Mouse (Mus musculus) gastrocnemius, postnatal 14 days (tissue): ENCODE data around the gene Ptov1. TPM values are rescaled to one million over a fixed set of nuclear protein-coding genes. Genes with fewer than 3 reads are reported as not detected.

Experiments used
- DNase-seq: peaks from one replicate; pipeline ENCODE4 v3.0.0; 2021; ENCODE audit warnings: mixed read lengths
- intact Hi-C: fragments of 180-260 bp; cut with DNase I; formaldehyde crosslinking; loops from one replicate; pipeline ENCODE4 v1.15.1; 2025; ENCODE audit warnings: low total_unique reads
- total RNA-seq, 2 experiments: library from RNA; stranded (reverse); gene quantifications; 2 replicates each; pipeline ENCODE4 v1.2.3; 2021

Gene Ptov1
- total RNA-seq, 2 experiments from 2014 or later, result 161 to 167 TPM

DNA sequence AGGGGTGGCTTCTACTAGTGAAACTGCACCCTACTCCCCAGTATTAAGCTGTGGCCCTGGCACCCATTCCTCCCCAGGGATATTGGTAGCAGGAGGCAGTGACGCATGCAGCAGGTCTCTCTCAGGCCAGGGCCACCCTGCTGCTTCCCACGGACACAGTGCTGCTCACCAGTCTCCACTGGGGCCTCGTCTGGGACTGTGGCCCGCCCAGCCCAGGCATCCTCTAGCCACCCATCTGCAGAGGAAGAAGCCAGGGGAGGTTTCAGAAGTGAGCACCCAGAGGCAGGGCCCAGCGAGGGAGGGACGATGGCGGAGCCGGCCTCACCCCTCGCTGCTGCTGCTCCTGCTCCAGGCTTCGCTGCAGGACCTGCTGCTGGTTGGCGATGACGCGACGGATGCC lies 6.4 kb downstream of the Ptov1 start:
- DNase-seq, result no peak
- intact Hi-C loops, result no loop called here

DNA sequence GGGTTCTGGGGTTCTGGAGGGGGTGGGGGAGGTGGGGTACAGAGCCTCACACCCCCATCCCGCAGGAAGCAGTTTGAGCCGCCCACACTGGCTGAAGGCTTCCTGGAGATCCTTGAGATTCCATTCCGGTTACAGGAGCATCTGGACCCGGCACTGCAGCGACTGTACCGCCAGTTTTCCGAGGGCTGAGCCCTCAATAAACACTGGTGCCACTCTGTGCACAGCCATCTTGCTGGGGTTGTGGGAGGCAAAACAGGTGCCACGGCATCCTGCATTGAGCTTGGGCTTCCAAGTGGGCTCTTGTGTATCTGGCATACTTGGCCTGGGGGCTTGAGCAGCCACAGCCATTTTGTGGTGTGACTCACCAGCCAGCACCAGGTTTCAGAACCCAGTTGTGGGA lies 7.2 kb downstream of the Ptov1 start:
- no peak for DNase-seq
- intact Hi-C loops, result no loop called here

DNA sequence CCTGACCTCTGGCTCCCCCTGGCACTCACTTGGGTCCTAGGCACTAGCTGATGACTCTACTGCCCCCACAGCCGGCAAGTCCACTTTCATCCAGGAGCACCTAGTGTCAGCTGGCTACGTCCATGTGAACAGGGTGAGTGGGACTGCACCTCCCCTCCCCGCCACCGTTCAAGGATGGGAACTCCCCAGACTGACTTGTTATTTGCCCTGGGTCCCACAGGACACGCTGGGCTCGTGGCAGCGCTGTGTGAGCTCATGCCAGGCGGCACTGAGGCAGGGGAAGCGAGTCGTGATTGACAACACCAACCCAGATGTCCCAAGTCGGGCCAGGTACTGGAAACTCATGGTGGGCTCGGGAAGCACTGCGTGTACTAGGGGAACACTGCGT lies 8.2 kb downstream of the Ptov1 start:
- intact Hi-C loops, result no loop called here

DNA sequence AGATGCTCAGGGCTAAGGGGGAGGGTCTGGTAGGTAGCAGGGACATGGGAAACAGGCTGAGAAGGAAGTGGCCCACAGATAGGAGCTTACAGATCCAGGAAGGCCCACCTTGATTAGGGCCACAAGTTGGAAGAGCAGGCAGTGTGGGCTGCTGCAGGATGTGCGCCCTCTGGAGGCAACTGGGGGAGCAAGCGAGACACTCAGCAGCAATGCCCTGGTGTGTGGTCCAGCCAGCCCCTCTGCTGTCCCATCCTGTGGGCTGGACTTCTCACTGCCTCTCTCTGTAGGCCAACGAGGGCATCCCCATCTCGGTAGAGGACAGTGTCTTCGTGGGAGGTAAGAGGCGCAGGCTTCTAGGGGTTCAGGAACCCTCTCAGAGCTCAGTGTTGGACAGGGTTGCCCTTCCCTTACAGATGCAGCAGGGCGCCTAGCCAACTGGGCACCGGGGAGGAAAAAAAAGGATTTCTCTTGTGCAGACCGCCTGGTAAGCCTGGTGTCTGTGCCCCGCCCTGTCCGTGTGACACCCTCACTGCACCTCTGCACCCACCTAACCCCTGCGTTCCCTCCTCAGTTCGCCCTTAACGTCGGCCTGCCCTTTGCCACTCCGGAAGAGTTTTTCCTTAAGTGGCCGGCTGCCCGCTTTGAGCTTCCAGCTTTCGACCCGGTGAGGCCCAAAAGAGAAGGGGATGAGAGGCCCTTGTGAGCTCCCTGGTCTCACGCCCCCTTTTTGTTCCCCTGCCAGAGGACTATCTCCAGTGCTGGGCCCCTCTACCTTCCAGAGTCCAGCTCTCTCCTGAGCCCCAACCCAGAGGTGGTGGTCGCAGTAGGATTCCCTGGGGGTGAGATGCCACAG lies 8.8 kb downstream of the Ptov1 start:
- DNase-seq, result peak; percentile 79
- intact Hi-C loops, result no loop called here

More for the DNA sequence above, 8.2 kb downstream of the Ptov1 start:
- DNase-seq, result no peak

DNA sequence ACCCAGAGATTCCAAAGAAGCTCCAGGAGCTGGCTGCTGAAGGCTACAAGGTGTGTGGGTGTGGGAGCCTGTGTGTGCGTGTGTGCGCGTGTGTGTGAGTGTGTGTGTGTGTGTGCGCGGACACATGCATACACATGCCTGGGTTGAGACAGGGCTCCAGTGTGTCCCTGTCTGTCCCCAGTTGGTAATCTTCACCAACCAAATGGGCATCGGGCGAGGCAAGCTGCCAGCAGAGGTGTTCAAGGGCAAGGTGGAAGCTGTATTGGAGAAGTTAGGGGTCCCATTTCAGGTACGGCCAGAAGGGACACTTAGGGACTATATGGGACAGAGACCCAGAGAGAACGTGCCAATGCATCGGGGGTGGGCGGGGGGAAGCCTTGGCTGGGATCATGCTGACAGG lies 9.7 kb downstream of the Ptov1 start:
- no peak for DNase-seq
- intact Hi-C loops, result no loop called here

DNA sequence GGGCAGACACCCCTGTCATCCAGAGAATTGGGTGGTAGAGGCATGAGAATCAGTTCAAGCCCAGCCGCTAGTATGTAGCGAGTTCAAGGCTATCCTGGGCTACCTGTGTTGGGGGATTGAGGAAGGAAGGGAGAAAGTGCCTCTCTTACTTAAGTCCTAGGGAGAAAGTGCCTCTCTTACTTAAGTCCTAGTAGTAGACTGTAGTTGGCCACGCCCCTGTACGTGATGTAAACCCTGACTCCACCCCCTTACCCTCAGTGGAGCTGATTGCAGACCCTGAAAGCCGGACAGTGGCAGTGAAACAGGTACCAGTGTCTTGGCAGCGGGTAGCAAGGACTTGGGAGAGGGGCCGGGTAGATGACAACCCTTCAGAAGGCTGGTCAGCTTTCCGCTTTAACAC lies 11.7 kb downstream of the Ptov1 start:
- no peak for DNase-seq
- intact Hi-C loops, result no loop called here

DNA sequence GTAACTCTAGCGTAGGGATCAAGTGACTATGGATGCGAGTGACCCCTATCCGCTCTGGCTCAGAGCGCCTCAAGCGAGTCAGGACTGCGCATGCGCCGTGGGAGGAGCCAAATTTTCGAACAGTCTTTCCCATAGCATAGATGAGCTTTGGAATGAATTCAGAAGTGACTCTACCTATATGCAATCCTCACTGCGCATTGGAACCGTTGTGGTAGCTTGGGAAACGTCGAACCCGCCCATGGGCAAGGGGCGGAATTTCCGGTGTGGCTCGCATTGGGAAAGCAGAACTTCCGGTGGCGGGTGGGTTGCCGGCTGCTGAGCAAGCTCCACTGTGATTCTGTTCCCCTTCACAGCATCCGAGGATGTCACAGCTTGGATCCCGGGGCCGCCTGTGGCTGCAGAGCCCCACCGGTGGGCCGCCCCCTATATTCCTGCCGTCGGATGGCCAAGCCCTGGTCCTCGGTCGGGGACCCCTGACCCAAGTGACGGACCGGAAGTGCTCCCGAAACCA lies 12.5 kb downstream of the Ptov1 start, which contains the start of gene Pnkp:
Gene Pnkp (plus strand): TSS at position 98 of the 511 bp plus-strand sequence.
- intact Hi-C loops, result no loop called here
- peak; percentile 85 for DNase-seq

DNA sequence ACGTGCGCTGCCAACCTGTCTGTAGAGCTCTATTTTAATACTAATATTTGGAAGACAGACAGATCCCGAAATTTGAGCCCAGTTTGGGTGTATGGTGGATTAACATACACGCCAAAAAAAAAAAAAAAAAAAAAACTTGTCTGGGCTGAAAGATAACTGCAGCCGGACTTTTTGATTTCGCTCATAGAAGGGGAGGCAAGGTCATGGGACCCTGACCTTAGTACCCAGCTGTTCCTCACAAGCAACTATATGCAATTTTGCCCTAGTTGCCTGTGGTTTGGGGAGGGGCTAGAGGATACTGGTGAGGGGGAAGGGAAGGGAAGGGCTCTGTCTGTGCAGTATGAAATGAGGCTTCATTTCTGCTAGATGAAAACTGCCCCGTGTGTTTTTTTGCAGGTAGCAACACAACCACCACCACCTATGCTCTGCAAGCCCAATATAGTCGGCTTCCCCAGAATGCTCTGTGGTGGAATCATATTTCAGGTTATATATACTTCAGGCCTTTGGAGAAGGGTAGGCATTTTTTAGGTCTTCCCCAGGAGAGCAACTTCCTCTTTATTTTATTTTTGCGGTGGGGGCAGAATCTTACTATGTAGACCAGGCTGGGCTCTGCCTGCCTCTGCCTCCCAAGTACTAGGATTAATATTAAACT lies 13.2 kb downstream of the Ptov1 start:
- intact Hi-C loops, result no loop called here

DNA sequence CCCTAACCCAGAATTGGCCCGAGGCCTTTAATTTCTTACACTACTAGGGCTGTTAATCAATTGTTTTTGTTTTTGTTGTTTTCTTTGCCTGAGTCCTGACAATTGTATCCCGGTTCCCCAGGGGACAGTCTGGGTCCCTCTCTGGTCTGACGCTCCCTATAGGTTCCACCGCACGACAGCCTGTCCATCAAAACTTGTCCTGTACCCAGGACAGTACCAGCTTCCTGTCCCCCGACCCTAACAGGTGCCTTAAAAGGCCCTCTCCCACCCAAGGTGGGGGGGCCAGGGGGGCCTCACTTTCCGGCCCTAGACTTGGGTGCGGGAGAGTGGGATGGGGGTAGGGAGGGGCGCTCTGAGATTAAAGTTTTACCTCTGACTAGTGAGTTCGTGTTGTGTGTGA lies 14.6 kb downstream of the Ptov1 start:
- DNase-seq, result no peak
- intact Hi-C loops, result no loop called here

More for the DNA sequence above, 13.2 kb downstream of the Ptov1 start:
- no peak for DNase-seq

DNA sequence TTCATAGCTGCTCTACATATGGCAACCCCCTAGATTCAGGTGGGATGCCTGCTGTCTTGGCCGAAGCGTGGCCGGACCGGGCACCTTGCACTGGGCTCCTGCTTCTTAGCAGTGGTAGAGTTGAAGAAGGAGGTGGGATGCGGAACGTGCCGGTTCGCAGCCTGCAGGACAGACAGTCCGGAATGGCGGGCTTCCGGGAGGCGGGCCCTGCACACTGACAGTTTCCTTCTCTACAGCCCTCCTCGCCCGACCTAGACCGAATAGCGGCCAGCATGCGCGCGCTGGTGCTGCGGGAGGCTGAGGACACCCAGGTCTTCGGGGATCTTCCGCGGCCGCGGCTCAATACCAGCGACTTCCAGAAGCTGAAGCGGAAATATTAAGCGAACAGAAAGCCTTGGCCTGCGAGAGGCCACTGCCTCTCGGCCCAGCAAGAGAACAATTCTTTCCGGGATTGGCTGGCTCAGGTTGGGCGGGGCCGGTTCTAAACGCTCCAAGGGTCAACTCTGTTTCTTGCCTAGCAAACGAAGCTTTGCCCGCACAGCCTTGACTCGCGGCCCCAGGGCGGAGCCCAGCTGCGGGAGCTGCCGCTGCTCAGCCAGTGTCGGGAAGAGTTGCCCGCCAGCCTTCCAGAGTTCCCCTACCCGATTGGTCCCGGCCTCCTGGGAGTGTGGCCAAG lies 15.1 kb downstream of the Ptov1 start:
- intact Hi-C loops, result no loop called here
- DNase-seq, result peak; percentile 88

DNA sequence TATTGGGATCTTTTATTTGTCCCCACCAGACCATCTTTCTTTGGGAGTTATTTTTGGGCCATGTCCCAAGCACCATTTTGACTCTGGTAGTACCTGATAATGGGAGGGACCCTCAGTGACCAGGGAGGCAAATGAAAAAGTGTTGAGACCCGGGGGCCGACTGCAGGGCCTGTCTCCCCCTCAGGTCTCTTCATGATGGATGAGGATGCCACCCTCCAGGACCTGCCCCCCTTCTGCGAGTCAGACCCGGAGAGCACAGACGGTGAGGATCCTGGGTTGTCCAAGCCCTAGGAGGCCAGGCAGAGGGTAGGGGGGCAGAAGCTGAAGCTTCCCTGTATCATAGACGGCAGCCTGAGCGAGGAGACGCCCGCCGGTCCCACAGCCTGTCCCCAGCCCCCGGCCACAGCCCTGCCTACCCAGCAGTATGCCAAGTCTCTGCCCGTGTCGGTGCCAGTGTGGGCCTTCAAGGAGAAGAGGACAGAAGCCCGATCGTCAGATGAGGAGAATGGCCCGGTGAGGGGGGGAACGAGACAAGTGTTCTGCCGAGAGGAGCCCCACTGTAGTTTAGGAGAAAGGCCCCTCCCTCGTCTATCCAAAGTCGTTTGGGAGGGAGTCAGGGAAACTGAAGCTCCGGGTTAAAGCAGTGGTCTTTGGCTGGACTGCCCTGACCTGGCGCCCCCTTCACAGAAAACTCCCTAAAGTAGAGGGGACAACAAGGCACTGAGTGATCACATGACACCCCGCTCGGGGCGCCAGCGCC lies 15.8 kb downstream of the Ptov1 start:
- no peak for DNase-seq
- intact Hi-C loops, result no loop called here

DNA sequence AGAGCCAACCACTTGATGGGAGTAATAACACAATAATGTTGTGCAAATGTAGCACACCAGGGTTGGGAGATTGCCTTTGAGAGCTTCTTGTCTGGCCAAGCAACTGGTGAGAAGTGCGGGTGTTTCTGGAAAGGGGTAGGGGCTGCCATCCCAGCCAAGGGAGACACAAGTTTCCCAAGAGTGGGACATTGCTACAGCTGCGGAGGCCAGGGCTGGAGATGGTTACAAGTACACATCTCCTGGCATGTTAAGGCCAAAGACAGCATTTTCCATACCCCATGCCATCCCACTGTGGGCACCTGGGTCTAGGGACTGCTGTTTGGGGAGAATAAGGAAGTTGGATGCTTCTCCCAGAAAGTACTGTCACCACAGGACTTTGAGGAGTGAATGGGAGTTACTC lies 16.5 kb downstream of the Ptov1 start:
- DNase-seq, result no peak

DNA sequence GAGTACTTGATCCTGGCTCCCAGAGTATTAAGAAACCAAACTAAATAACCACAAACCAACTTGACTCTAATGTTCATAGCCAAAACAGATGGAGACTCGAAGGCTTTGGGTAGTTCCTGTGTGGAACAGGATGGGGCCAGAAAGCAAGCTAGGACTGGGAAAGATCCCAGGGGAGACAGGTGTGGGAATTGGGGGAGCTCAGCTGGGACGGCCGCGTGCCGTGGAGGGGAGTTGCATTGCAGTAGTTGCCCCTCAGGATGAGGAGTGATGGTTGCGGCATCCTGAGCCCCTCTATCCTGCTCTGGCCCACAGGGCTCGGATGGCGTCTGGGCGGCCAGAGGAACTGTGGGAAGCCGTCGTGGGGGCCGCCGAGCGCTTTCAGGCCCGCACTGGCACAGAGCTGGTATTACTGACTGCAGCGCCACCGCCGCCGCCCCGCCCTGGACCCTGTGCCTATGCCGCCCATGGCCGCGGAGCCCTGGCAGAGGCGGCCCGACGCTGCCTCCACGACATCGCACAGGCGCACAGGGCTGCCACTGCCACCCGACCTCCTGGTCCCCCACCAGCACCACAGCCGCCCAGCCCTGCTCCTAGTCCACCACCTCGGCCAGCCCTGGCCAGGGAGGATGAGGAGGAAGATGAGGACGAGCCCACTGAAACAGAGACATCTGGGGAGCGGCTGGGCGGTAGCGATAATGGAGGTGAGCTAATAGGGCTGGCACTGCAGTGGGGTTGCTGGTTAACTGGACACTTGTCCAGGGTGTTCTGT lies 17.1 kb downstream of the Ptov1 start:
- intact Hi-C loops, result no loop called here
- no peak for DNase-seq

More for the DNA sequence above, 16.5 kb downstream of the Ptov1 start:
- intact Hi-C loops, result no loop called here

DNA sequence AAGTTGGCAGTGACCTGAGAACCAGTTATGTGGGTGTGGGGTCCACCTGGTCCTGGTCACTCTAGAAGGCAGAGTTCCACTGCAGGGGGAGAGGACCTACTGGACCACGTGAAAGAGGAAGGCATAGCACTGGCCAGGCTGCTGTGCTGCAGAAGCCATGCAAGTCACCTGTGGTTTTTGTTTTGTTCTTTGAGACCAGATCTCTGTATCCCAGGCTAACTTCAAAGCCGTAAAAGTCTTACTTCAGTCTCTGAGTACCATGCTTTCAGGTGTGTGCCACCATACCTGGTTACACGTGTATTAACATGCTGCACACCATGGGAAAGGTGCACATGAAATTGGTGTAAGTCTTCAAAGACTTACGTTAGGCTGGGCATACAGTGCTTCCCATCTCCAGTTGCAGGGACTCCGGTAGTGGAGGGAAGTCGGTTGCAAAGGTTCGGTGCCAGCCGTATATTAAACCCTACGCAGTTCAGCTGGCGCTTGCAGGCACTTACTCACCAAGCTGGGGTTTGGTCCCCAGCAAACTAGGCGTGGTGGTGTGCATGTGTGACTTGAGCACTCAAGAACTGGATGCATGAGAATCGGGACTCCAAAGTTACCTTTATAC lies 17.9 kb downstream of the Ptov1 start:
- no peak for DNase-seq
- intact Hi-C loops, result no loop called here

DNA sequence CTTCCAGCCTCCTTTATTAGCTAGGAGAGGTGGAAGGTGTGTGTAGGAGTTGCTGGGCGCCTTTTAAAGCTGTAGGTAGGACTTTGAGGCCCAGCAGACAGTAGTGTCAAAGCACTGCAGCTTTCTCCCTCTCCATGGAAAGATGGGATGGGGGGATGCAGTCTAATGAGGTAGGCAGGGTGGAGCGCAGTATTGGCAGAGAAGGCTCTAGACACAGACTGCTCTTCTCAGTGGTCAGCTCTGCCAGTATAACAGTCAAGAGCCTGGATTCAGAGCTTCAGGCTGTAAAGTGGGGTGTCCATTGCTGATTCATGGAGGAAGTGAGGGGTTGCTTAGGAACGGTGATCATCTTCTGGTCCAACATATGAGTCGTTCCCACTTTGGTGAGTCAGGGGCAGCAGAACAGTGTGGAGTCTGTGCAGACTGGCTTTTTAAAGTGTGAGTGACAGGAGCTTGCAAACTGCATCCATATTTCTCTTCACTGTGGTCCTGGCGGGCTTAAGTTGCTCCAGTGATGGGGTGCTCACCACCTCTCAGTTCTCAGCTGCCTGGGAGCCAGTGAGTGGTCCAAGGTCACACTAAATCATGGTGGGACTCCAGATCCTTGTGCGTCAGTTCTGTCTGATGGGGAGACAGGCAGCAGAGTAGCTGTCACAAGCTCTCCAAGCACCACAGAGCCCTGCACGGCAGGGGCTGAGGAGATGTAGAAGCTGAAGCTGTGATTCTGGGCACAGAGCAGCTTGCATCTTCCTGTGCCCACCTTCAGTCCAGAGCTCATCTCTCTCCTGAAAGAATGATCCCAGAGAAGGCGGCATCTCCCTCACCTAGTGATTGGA lies 18.6 kb downstream of the Ptov1 start:
- DNase-seq, result no peak
- intact Hi-C loops, result no loop called here

DNA sequence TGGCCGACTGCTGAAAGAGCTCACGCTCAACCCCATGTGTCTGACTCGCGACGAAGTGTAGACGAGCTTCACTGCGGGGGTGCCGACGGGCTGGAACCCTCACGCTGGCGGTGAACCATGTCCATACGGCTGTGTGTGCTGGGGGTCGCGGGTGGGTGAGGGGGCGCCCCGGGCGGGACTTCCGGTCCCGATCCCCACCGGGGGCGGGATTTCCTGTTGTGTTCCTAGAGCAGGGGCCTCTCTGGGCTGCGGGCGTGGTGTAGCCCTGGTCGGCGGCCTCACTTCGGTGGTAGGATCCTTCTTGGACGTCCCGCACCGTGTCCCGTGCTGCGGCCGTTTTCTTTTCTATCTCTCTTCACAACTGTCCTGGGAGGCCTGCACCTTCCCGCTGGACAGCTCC lies 19.4 kb downstream of the Ptov1 start:
- peak; percentile 81 for DNase-seq
- intact Hi-C loops, result no loop called here

DNA sequence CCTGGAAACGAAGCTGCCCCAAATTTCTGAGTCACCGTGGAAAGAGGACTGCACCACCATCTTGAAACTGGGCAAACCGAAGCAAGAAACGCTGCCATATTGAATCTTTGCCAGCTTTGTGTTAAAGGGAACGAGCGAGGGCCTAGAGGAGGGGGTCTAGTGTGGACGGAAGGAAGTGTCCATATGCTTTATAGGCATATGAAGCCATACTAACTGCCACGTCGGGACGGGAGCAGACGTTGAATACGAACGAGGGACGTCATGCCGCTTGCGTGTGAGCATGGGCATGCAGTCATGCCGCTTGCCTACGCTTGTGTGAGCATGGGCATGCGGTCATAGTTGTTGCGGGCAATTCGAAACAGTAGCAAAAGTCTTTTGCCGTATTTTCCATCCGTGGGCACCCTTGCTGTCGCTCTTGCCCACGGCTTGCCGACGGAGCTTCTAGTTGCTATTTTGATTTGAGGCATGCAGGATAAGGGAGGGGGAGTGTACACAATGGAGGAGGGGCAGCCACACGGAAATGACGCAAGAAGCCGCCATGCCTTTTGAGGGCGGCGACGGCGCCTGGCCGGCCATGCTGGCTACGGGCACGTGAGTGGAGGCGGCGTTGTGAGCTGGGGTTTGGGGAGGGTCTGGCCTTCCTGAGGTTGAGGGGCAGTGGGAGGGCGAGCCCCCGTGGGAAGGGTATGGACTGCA lies 20.0 kb downstream of the Ptov1 start:
- intact Hi-C loops, result no loop called here
- DNase-seq, result peak; percentile 92
